Mouse (Mus musculus): ENCODE results near the gene Ropn1.
"Not testable (repeated sequence)": the region's sequence is repeated elsewhere in the genome, so short reads cannot be mapped to it uniquely, and the experiment has no call there.

Gene Ropn1

DNA sequence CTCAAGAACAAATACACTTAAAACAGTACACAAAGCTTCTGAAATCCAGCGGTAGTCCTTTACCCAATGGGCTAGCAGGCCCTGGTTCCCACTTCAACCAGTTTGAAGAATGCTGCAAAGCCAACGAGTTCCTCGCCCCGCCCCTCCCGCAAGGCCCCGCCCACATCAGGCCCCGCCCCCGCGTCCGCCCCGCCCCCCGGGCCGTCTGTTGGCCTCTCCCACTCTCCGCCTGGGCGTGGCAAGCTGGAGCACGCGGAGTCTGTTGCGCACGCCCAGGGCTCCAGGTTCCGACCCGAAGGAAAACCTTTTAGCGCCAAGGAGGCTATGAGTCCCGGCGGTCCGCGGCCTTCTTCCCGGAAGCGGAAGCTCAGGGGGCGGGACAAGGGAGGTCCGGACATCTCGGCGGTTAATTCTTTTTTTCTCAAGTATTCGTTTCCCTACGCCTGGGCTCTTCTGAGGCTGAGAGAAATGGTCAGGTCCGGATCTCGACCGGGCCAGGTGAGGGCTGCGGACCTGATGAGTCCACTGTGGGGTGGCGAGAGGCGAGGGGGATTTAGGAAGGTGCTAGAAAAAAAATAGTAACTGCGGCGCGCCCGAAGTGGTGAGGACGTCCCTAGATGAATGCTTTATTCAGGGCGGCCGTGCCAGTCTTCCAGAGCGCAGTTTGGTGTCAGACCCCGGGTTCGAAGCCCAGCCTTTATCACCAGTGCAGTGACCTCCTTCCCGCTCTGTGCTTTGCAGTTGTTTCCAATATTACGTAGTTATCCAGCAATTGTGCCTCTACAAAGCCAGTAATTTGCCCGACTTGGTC, 40.8 kb downstream of the Ropn1 start, which contains the start of gene Ccdc14:
Ccdc14 (plus strand) TSS at position 283 of the 811 bp plus-strand sequence.
- peak; percentile 88 for DNase-seq (ENCODE audit: low spot score)

DNA sequence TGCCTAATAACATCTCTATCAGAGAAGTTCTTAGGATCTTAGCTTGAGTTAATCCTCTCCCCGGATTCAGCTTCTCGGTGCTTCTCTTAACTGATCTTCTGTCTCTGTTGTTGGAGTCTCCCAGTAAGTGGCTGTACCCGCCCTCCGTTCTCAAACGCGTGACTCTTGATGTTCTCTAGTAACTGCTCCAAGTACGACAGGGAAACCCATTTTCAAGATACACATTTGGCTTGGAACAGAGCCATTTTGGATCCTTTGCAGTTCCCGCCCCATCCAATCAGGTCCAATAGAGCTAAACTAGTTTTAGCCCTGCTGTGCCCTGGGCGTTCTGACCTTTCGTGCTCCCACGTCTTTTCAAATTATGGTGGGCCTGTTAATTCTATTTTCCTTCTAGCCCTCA, 41.4 kb downstream of the Ropn1 start:
- DNase-seq (ENCODE audit: low spot score), result no peak

DNA sequence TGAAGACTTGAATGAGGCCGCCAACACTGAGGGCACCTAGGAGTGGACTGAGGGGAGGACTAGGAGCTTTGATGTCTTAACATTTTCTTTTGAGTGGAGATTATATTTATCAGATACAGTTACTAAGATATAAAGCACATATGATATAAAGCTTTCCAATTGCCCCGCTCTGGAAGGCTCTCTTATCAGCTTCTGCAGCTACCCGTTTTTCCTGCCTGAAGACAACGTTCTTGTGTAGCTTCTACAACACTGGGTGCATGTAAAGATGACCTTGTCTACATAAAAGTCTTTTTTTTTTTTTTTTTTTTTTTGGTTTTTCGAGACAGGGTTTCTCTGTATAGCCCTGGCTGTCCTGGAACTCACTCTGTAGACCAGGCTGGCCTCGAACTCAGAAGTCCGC, 44.8 kb downstream of the Ropn1 start:
- no peak for DNase-seq (ENCODE audit: low spot score)

DNA sequence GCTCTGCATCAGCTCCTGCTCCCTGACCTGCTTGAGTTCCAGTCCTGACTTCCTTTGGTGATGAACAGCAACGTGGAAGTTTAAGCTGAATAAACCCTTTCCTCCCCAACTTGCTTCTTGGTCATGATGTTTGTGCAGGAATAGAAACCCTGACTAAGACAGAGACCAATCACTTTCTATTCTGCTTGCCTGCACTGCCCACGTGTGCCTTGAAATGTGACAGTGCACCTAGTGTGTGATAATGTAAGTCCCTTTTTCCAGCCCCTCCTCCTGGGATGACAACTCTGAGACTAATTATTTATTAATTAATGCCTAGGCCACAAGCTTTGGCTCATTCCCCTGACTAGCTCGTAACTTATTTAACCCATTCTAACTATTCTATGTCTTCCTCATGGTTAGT, 49.0 kb downstream of the Ropn1 start:
- not testable (repeated sequence) for DNase-seq (ENCODE audit: low spot score)

DNA sequence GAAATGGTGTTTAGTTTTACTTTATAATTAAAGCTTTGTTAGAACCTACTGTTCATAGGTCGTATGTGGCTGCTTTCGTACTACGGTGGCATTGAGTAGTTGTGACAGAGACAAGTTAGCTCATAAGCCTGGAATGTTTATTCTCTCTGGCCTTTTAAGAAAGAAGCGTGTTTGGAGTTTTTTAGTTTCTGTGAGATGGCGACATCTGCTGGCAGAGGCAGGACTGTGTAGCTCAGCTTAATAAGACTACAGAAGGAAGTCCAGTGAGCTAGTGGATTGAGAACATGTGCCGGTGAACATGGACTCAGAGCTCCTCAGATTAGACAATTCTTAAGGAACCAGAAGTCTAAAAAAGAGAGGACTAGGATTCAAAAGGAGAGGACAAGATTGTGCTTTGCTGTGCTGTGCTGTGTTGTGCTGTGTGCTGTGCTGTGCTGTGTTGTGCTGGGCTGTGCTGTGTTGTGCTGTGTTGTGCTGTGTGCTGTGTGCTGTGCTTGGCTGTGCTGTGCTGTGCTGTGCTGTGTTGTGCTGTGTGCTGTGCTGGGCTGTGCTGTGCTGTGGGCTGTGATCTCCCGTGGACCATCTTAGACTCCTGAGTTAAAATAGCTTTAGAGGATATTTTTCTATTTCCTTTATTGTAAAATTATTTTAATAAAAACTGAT, 50.6 kb downstream of the Ropn1 start:
- peak; percentile 55 for DNase-seq (ENCODE audit: low spot score)

DNA sequence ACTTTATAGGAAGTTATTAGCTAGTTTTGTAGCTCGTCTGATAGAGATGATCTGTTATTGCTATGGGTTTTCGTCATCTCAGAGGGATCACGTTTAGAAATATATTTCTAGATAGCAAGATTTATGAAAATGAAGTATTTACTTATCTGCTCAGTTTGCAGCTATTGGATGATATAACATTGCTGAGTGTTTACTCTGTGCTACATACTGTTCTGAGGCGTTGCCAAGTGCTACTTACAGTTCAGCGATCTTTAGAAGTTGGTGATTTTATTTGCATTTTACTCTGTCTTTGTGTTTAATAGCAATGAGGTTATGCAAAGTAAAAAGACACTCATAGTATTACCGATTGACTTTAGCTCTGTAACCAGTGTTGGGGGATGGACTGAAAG, 51.1 kb downstream of the Ropn1 start:
- no peak for DNase-seq (ENCODE audit: low spot score)

DNA sequence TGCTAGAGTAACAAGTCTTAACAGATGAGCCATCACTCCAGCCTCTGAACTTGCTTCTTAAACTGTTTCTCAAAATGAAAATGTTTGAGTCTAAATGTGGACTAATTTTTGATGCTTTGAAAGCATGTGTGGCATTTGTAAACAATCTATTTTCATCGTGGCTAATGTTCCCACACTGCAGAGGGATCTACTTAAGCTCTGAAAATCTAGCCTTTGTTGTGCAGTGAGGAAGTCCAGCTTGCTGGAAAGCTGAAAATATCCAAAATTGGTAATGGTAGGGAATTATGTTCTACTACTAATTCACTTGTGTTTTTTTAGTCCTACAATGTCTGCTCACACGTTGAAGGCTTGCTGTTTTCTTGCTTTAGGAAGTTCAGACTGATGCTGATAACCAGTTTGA, 56.3 kb downstream of the Ropn1 start:
- DNase-seq (ENCODE audit: low spot score), result no peak

DNA sequence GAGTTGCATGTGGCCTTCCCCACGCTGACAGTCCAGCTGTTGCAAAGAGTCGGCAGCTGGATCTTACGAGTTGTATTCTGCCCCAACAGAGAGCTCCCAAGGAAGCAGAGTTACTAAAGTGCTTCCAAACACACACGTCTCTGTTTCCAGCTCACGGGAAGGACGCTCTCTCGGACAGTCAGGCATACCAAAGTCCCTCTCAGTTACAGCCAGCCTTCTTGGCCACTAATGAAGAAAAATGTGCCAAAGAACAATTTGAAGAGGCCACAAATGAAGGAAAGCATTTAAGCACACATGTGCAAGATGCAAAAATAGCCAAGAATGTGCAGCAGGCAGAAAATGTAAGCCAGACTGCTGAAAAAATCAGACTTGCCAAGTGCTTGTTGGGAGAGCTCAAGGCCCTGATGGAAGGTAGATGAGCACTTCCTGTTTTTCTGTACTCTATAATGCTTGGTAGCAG, 56.8 kb downstream of the Ropn1 start:
- DNase-seq (ENCODE audit: low spot score), result no peak

DNA sequence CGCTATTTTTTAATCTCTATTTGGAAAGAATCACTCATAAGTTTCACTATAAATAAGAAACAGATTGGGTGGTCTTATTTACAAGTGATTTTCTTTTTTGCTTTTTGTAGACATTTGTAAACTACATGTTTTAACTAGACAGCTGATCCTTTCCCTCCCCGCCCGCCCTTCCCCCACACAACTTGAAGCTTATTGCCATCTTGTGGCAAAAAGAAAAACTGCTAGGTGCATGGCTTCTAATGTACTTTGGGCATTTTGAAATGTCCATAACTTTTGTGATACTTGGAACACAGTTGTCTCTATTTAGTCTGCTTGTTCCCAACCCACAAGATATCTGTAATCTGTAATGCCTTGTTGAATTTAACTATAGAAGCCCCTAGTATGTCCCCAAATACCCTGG, 61.8 kb downstream of the Ropn1 start:
- no peak for DNase-seq (ENCODE audit: low spot score)

DNA sequence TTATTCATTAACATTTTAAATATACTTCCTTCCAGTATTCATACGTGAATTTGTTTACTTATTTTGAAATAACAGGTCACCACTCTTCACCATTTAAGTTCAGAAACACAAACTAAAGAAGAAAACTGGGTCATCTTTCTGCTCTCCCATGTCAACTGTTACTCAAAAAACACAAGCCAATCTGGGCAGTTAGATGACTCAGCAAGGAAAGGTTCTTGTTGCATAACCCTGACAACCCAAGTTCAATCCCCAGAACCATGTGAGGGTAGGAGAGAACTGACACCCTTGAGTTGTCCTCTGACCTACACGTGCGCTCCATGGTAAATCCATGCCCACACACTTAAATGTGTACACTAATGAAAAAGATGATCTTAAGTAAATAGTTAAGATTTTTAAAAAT, 75.4 kb downstream of the Ropn1 start:
- DNase-seq (ENCODE audit: low spot score), result no peak
